Mouse (Mus musculus): ENCODE measurements at regions not wholly inside any gene's neighbourhood (a gene's known extent, or its start where the extent isn't known, plus 50 kb on each side); places are given as distances from the start of the nearest gene placed in this dataset.

DNA sequence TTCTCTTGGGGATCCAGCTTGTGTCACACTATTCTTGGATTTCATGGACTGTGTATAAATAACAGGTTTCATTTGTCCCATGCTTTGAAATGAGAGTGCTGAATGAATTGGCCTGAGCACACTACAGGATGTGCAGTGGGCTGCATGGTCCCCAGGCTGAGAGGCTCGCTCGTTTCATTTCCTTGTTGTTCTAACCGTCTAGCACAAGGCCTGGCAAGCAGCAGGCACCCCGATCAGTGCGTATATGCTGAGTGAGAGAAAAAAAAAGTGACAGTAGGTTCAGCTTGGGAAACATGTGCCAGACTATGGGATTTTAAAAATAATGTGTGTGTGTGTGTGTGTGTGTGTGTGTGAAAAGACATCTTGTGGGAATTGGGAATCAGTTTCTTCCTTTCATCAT lies 71.1 kb upstream of the Tut7 start:
- TF ChIP-seq CTCF (conservative IDR thresholded peaks at IDR 0.05 in 1 of 2, IDR thresholded peaks at IDR 0.05 in 1 of 2; ENCODE audit: low read depth in 2 of 2, low read length in 2 of 2), result no peak
- TF ChIP-seq CHD2 (IDR thresholded peaks at IDR 0.05; ENCODE audit: low read length), result no peak
- no peak for TF ChIP-seq POLR2A (IDR thresholded peaks at IDR 0.05; ENCODE audit: low read depth, low read length)
- no peak for TF ChIP-seq SMC3 (IDR thresholded peaks at IDR 0.05; ENCODE audit: low read depth, low read length)
- TF ChIP-seq MAFK (IDR thresholded peaks at IDR 0.05; ENCODE audit: insufficient replicate concordance, low read length), result no peak
- no peak for TF ChIP-seq EP300 (IDR thresholded peaks at IDR 0.05; ENCODE audit: low read length)
- no peak for TF ChIP-seq E2F4 (IDR thresholded peaks at IDR 0.05; ENCODE audit: insufficient replicate concordance, low read depth, low read length)
- TF ChIP-seq TCF12 (IDR thresholded peaks at IDR 0.05; ENCODE audit: low read depth, low read length), result no peak
- TF ChIP-seq JUN (IDR thresholded peaks at IDR 0.05; ENCODE audit: insufficient read depth, low read depth, low read length), result no peak

Measured in CH12.LX (cell line).